Mouse (Mus musculus): Measurements from ENCODE around the gene Ube2d1.

GRCm38 (mm10) chr10:71249086-71249880 is 35.8 kb downstream of the Ube2d1 start:
- no peak for TF ChIP-seq CTCF (IDR thresholded peaks at IDR 0.05; ENCODE audit: insufficient read depth, low read length)
- no peak for TF ChIP-seq POLR2A (IDR thresholded peaks at IDR 0.05; ENCODE audit: borderline replicate concordance, extremely low read depth, low read depth, low read length)

All from lung, adult 2 months (tissue).